Comparison of ENCODE assay signal across 16 mouse cellular contexts in the genomic region with DNA sequence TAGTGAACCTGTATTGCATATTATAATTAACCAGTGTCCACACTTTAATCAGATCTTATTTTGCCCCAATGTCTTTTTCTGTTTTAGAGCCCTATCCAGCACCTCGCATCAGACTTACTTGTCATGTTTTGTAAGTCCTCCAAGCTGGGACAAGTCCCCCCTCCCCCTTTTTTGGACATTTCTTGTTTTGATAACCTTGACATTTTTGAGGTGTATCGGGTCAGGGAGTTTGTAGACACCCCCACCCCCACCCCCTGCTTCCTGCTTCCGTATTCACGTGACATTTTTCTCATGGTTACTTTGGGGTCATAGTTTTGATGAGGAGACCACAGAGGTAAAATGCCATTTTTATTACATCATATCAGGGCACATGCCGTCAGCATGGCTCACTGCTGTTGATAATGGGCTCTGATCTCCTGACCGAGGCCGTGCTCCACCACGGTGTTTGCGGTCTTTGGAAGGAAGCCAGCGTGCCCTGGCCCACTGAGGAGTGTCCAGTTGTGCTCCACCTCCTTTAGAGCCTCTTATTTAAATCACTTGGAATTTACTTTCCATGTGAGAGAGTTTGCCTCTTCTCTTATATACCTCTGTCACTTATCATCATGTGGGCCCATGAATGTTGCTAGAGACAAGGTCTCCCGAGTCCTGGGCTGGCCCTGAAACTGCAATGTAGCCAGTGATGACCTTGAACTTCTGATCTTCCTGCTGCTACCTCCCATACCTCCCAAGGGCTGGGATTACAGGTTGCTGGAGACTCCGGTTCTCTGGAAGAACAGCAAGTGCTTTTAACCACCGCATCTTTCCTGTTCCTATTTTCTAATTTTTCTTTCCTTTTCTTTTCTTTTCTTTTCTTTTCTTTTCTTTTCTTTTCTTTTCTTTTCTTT. TPM values are rescaled to one million over a fixed set of nuclear protein-coding genes. Genes with fewer than 3 reads are reported as not detected.
DNase-seq lines count a peak whose midpoint lies in the region; ATAC-seq and TF ChIP-seq lines count a peak whose summit lies in the region.
"Had no signal": no experiment of that assay in that cellular context is flagged by ENCODE, and none has a peak within 500 bp of the region (broad histone marks: within the 10 kb centered on the region; RNA-seq: fewer than 3 reads in every experiment).

No protein-coding gene starts in this region.

- no peak overlapping the region for H3K9ac ChIP-seq in heart, embryonic 15.5 days
- H3K9ac ChIP-seq in kidney, postnatal 0 days (ENCODE audit: low read depth, low read length), result no peak overlapping the region
- H3K9ac ChIP-seq: liver, embryonic 14.5 days had no signal

- TF ChIP-seq CTCF in C2C12 (IDR thresholded peaks at IDR 0.05; ENCODE audit: control insufficient read depth, insufficient read depth, insufficient read length), result no peak
- no peak for TF ChIP-seq CTCF in kidney, postnatal 0 days (IDR thresholded peaks at IDR 0.05; ENCODE audit: low read depth)

- peak overlapping the region; percentile 78 for H3K27ac ChIP-seq in heart, embryonic 15.5 days
- H3K27ac ChIP-seq in kidney, postnatal 0 days, result peak overlapping the region; percentile 77; the same call in 1 of the 2 replicates
- H3K27ac ChIP-seq: liver, embryonic 14.5 days had no signal

- no peaks in the 10 kb centered on the region for H3K27me3 ChIP-seq in heart, embryonic 15.5 days
- H3K27me3 ChIP-seq in C2C12 (ENCODE audit: control insufficient read depth, insufficient read depth, insufficient read length), result no peaks in the 10 kb centered on the region
- H3K27me3 ChIP-seq in kidney, postnatal 0 days (ENCODE audit: insufficient read depth, low read length), result no peaks in the 10 kb centered on the region
- H3K27me3 ChIP-seq: neural tube, embryonic 15.5 days had no signal

- intact Hi-C loops in heart, postnatal 14 days (cut with DNase I), result no loop called here
- intact Hi-C loops in left cerebral cortex, postnatal 25 days (cut with DNase I), result no loop called here

- H3K4me3 ChIP-seq in heart, embryonic 15.5 days, result no peak overlapping the region
- no peak overlapping the region for H3K4me3 ChIP-seq in C2C12 (ENCODE audit: insufficient read depth, poor library complexity, severe bottlenecking)
- no peak overlapping the region for H3K4me3 ChIP-seq in kidney, postnatal 0 days (replicated peaks; ENCODE audit: low read depth, low read length)

- peaks cover 29% of the 10 kb centered on the region for H3K79me2 ChIP-seq in C2C12 (ENCODE audit: control insufficient read depth, insufficient read depth)

- H3K79me3 ChIP-seq in C2C12 (ENCODE audit: low read depth), result peaks cover 15% of the 10 kb centered on the region

- DNase-seq in heart, postnatal 14 days, result no peak
- DNase-seq in Muller cell, postnatal 12 days (ENCODE audit: inconsistent ontology term), result peak; percentile 84
- DNase-seq in kidney, postnatal 0 days (ENCODE audit: low spot score), result no peak
- no peak for DNase-seq in B cell, adult 2 months
- no peak for DNase-seq in gastrocnemius, postnatal 25 days
- no peak for DNase-seq in left cerebral cortex, postnatal 25 days (ENCODE audit: low spot score in 2 of 2)
- DNase-seq: cerebellum, adult 9-10 months; right cerebral cortex, postnatal 4 days; thymus, postnatal 25 days had no signal

- peaks cover 42% of the 10 kb centered on the region for H3K4me1 ChIP-seq in heart, embryonic 15.5 days (replicated peaks)
- H3K4me1 ChIP-seq in kidney, postnatal 0 days (replicated peaks; ENCODE audit: insufficient read depth, low read length), result peaks cover 42% of the 10 kb centered on the region

- H3ac ChIP-seq in C2C12 (ENCODE audit: control insufficient read depth, insufficient read length, low read depth), result no peak overlapping the region

- H3K4me2 ChIP-seq in heart, embryonic 15.5 days, result no peak overlapping the region; the same call in 1 of the 2 replicates
- no peak overlapping the region for H3K4me2 ChIP-seq in kidney, postnatal 0 days (ENCODE audit: low read length)

- ATAC-seq in heart, embryonic 15.5 days (replicated peaks; ENCODE audit: insufficient number of reproducible peaks, insufficient read depth, low FRiP score, low read depth), result no peak
- ATAC-seq in kidney, postnatal 0 days (replicated peaks; ENCODE audit: low FRiP score, low read depth), result no peak

- WGBS in heart, embryonic 15.5 days, result 33% methylated on average over 13 of the region's 13 CpGs
- 34% methylated on average over 13 of the region's 13 CpGs for WGBS in kidney, postnatal 0 days

- H3K36me3 ChIP-seq in heart, embryonic 15.5 days, result no peaks in the 10 kb centered on the region
- H3K36me3 ChIP-seq in C2C12 (ENCODE audit: control insufficient read depth, insufficient read depth), result no peaks in the 10 kb centered on the region
- H3K36me3 ChIP-seq in kidney, postnatal 0 days (ENCODE audit: insufficient read depth, low read length), result no peaks in the 10 kb centered on the region
- H3K36me3 ChIP-seq: midbrain, embryonic 12.5 days; neural tube, embryonic 15.5 days had no signal

- no peaks in the 10 kb centered on the region for H3K9me3 ChIP-seq in heart, embryonic 15.5 days (replicated peaks)
- H3K9me3 ChIP-seq in kidney, postnatal 0 days (replicated peaks; ENCODE audit: low read length), result no peaks in the 10 kb centered on the region
- H3K9me3 ChIP-seq: midbrain, embryonic 12.5 days; neural tube, embryonic 15.5 days had no signal

TF ChIP-seq in C2C12, 6 proteins besides CTCF, POLR2A, EP300 and RAD21:
- TF ChIP-seq FOSL1 (IDR thresholded peaks at IDR 0.05; ENCODE audit: insufficient read depth, low read length, poor library complexity, severe bottlenecking), result peak; percentile 47
- TF ChIP-seq MYOD1 (IDR thresholded peaks at IDR 0.05; ENCODE audit: control insufficient read depth, insufficient read length, low read depth), result peak; percentile 57
- TF ChIP-seq MAX (IDR thresholded peaks at IDR 0.05), result peak; percentile 90
- no peak for TF ChIP-seq MYOG (IDR thresholded peaks at IDR 0.05; ENCODE audit: control insufficient read depth, extremely low read depth, insufficient read length)
- TF ChIP-seq USF1 (IDR thresholded peaks at IDR 0.05; ENCODE audit: low read depth), result peak; percentile 65
- TF ChIP-seq CEBPB (IDR thresholded peaks at IDR 0.05; ENCODE audit: low read depth), result peak; percentile 61

RNA-seq across cellular contexts. Expression of gene Bcar1, which starts 3.2 kb away (rescaled TPM):
- polyA plus RNA-seq in heart, embryonic 15.5 days (2015; fragmentation: Nextera tagmentation; extraction: Ambion mirVana), result 40.1 and 45.3 TPM in 2 replicates
- 10 to 100 TPM; 27.1 to 35.7 TPM for total RNA-seq in heart, postnatal 14 days (2021)
- 136 TPM for polyA plus RNA-seq in C2C12 (2012; fragmentation: generic; extraction: Trizol)
- 48.7 and 49.1 TPM in 2 replicates for polyA plus RNA-seq in kidney, postnatal 0 days (2015; fragmentation: Nextera tagmentation; extraction: Ambion mirVana)
- 1 to 10 TPM; 8.7 to 9.7 TPM for total RNA-seq in gastrocnemius, postnatal 25 days (2021)
- 10 to 100 TPM; 50.6 to 51.7 TPM for total RNA-seq in left cerebral cortex, postnatal 25 days (2021)

RNA-seq across cellular contexts. Expression of gene Ctrb1, which starts 56.0 kb away (rescaled TPM):
- polyA plus RNA-seq in heart, embryonic 15.5 days (2015; fragmentation: Nextera tagmentation; extraction: Ambion mirVana), result 0.43 and 2.9 TPM in 2 replicates
- total RNA-seq in heart, postnatal 14 days (2021), result not detected
- polyA plus RNA-seq in C2C12 (2012; fragmentation: generic; extraction: Trizol), result 1.5 TPM
- polyA plus RNA-seq in kidney, postnatal 0 days (2015; fragmentation: Nextera tagmentation; extraction: Ambion mirVana), result not detected in 2 replicates
- total RNA-seq in gastrocnemius, postnatal 25 days (2021), result not detected
- total RNA-seq in left cerebral cortex, postnatal 25 days (2021), result not detected
- total RNA-seq: layer of hippocampus, postnatal 14 days had no signal
- polyA plus RNA-seq: embryonic facial prominence, embryonic 14.5 days; midbrain, embryonic 12.5 days; neural tube, embryonic 15.5 days had no signal
